Mouse (Mus musculus): Measurements from ENCODE around the gene Frs2. TPM values are rescaled to one million over a fixed set of nuclear protein-coding genes. Genes with fewer than 3 reads are reported as not detected.

The Frs2 gene
- polyA plus RNA-seq, 1 experiment from 2014 or later, result 23.6 TPM

- no peaks in the 10 kb centered on the region for H3K27me3 ChIP-seq
- no peak overlapping the region for H3K4me3 ChIP-seq (replicated peaks)
- no peaks in the 10 kb centered on the region for H3K9me3 ChIP-seq
- H3K4me1 ChIP-seq, result peaks cover 9% of the 10 kb centered on the region
- peaks cover 13% of the 10 kb centered on the region; the same call in 1 of the 2 replicates for H3K36me3 ChIP-seq (replicated peaks)
- WGBS, result 89% methylated on average over 4 of the region's 4 CpGs
- no peak overlapping the region for H3K9ac ChIP-seq
- H3K27ac ChIP-seq, result no peak overlapping the region
- ATAC-seq (ENCODE audit: low FRiP score), result no peak
- H3K4me2 ChIP-seq, result no peak overlapping the region
These were observed 58.7 kb downstream of the Frs2 start for GRCm38 (mm10) chr10:117089628-117090027.

GRCm38 (mm10) chr10:117081914-117082359 is 66.4 kb downstream of the Frs2 start:
- 77% methylated on average over 2 of the region's 2 CpGs for WGBS
- Histone ChIP-seq H3K27ac (no peak overlapping the region), H3K4me3 (replicated peaks) (no peak overlapping the region), H3K9me3 (no peaks in the 10 kb centered on the region), H3K9ac (no peak overlapping the region), H3K27me3 (no peaks in the 10 kb centered on the region), H3K36me3 (replicated peaks) (peaks cover 42% of the 10 kb centered on the region), H3K4me2 (no peak overlapping the region), H3K4me1 (no peaks in the 10 kb centered on the region)
- no peak for ATAC-seq (ENCODE audit: low FRiP score)

- Histone ChIP-seq H3K27me3 (no peaks in the 10 kb centered on the region), H3K9ac (no peak overlapping the region), H3K4me2 (no peak overlapping the region), H3K4me3 (replicated peaks) (no peak overlapping the region), H3K27ac (no peak overlapping the region), H3K36me3 (replicated peaks) (peaks cover 48% of the 10 kb centered on the region), H3K9me3 (no peaks in the 10 kb centered on the region), H3K4me1 (no peaks in the 10 kb centered on the region)
- ATAC-seq (ENCODE audit: low FRiP score), result no peak
- WGBS, result 84% methylated on average over 4 of the region's 4 CpGs
These were observed 67.0 kb downstream of the Frs2 start for GRCm38 (mm10) chr10:117081326-117081725.

GRCm38 (mm10) chr10:117078284-117078683 is 70.0 kb downstream of the Frs2 start:
- WGBS, result 84% methylated on average over 6 of the region's 6 CpGs

GRCm38 (mm10) chr10:117073176-117073575 is 75.2 kb downstream of the Frs2 start:
- no peak for ATAC-seq (ENCODE audit: low FRiP score)
- Histone ChIP-seq H3K4me1 (no peaks in the 10 kb centered on the region), H3K27ac (no peak overlapping the region), H3K27me3 (no peaks in the 10 kb centered on the region), H3K9ac (no peak overlapping the region), H3K4me2 (no peak overlapping the region), H3K4me3 (replicated peaks) (no peak overlapping the region), H3K9me3 (no peaks in the 10 kb centered on the region), H3K36me3 (replicated peaks) (peaks cover 46% of the 10 kb centered on the region)
- 92% methylated on average over 7 of the region's 7 CpGs for WGBS

More at GRCm38 (mm10) chr10:117078284-117078683, 70.0 kb downstream of the Frs2 start:
- Histone ChIP-seq H3K4me2 (no peak overlapping the region), H3K4me3 (replicated peaks) (no peak overlapping the region), H3K4me1 (no peaks in the 10 kb centered on the region), H3K9ac (no peak overlapping the region), H3K27ac (no peak overlapping the region), H3K27me3 (no peaks in the 10 kb centered on the region), H3K36me3 (replicated peaks) (peaks cover 60% of the 10 kb centered on the region), H3K9me3 (no peaks in the 10 kb centered on the region)
- no peak for ATAC-seq (ENCODE audit: low FRiP score)

- no peaks in the 10 kb centered on the region for H3K4me1 ChIP-seq
- H3K27me3 ChIP-seq, result no peaks in the 10 kb centered on the region
- H3K4me3 ChIP-seq (replicated peaks), result no peak overlapping the region
- H3K27ac ChIP-seq, result no peak overlapping the region
- no peak for ATAC-seq (ENCODE audit: low FRiP score)
- H3K9ac ChIP-seq, result no peak overlapping the region
- H3K36me3 ChIP-seq (replicated peaks), result peaks cover 46% of the 10 kb centered on the region
- H3K4me2 ChIP-seq, result no peak overlapping the region
- 94% methylated on average over 18 of the region's 18 CpGs for WGBS
- H3K9me3 ChIP-seq, result no peaks in the 10 kb centered on the region
These were observed 76.0 kb downstream of the Frs2 start for GRCm38 (mm10) chr10:117072191-117072888.

GRCm38 (mm10) chr10:117069109-117069508 is 79.2 kb downstream of the Frs2 start:
- H3K4me3 ChIP-seq (replicated peaks), result no peak overlapping the region
- no peak overlapping the region for H3K9ac ChIP-seq
- no peaks in the 10 kb centered on the region for H3K9me3 ChIP-seq
- ATAC-seq (ENCODE audit: low FRiP score), result no peak
- WGBS, result 97% methylated on average over 3 of the region's 3 CpGs
- peaks cover 23% of the 10 kb centered on the region for H3K36me3 ChIP-seq (replicated peaks)
- no peak overlapping the region for H3K4me2 ChIP-seq
- H3K27ac ChIP-seq, result no peak overlapping the region
- H3K4me1 ChIP-seq, result no peaks in the 10 kb centered on the region
- no peaks in the 10 kb centered on the region for H3K27me3 ChIP-seq

- no peaks in the 10 kb centered on the region for H3K9me3 ChIP-seq
- H3K27ac ChIP-seq, result peak overlapping the region; percentile 78; the same call in 1 of the 2 replicates
- peaks cover 32% of the 10 kb centered on the region for H3K36me3 ChIP-seq (replicated peaks)
- no peak overlapping the region for H3K9ac ChIP-seq
- ATAC-seq (ENCODE audit: low FRiP score), result peak; percentile 51
- 7% methylated on average over 7 of the region's 7 CpGs for WGBS
- peak overlapping the region; percentile 92 for H3K4me3 ChIP-seq (replicated peaks)
- H3K27me3 ChIP-seq, result no peaks in the 10 kb centered on the region
- H3K4me1 ChIP-seq, result peaks cover 6% of the 10 kb centered on the region
- peak overlapping the region; percentile 52 for H3K4me2 ChIP-seq
These were observed 84.3 kb downstream of the Frs2 start for GRCm38 (mm10) chr10:117064076-117064475.

- H3K27me3 ChIP-seq, result no peaks in the 10 kb centered on the region
- ATAC-seq (ENCODE audit: low FRiP score), result peak; percentile 95
- peak within 1 kb of the TSS; percentile 88 for H3K9ac ChIP-seq
- peaks cover 37% of the 10 kb centered on the region for H3K36me3 ChIP-seq (replicated peaks)
- peak within 1 kb of the TSS; percentile 92 for H3K4me3 ChIP-seq (replicated peaks)
- H3K27ac ChIP-seq, result peak within 1 kb of the TSS; percentile 79
- H3K9me3 ChIP-seq, result no peaks in the 10 kb centered on the region
- peak within 1 kb of the TSS; percentile 73 for H3K4me2 ChIP-seq
- peaks cover 11% of the 10 kb centered on the region for H3K4me1 ChIP-seq
- WGBS, result under 1% methylated on average over 68 of the region's 68 CpGs
These were observed 84.9 kb downstream of the Frs2 start, which contains the start of gene Cct2 for GRCm38 (mm10) chr10:117063254-117064021. Gene Cct2 (minus strand): TSS chr10:117063814.

GRCm38 (mm10) chr10:117062894-117063253 is 85.5 kb downstream of the Frs2 start:
- H3K4me2 ChIP-seq, result peak overlapping the region; percentile 73
- H3K27ac ChIP-seq, result peak overlapping the region; percentile 79; the same call in 1 of the 2 replicates
- peaks cover 11% of the 10 kb centered on the region for H3K4me1 ChIP-seq
- peak overlapping the region; percentile 92 for H3K4me3 ChIP-seq (replicated peaks)
- no peaks in the 10 kb centered on the region for H3K9me3 ChIP-seq
- H3K27me3 ChIP-seq, result no peaks in the 10 kb centered on the region
- WGBS, result 5% methylated on average over 15 of the region's 15 CpGs
- no peak for ATAC-seq (ENCODE audit: low FRiP score)
- peak overlapping the region; percentile 88 for H3K9ac ChIP-seq
- H3K36me3 ChIP-seq (replicated peaks), result peaks cover 42% of the 10 kb centered on the region

GRCm38 (mm10) chr10:117055668-117056067 is 92.7 kb downstream of the Frs2 start:
- WGBS, result 90% methylated on average over 4 of the region's 4 CpGs
- ATAC-seq (ENCODE audit: low FRiP score), result no peak

GRCm38 (mm10) chr10:117049961-117050597 is 98.3 kb downstream of the Frs2 start:
- Histone ChIP-seq H3K4me3 (replicated peaks) (no peak overlapping the region), H3K9me3 (no peaks in the 10 kb centered on the region), H3K4me1 (peaks cover 7% of the 10 kb centered on the region), H3K27ac (no peak overlapping the region), H3K27me3 (no peaks in the 10 kb centered on the region), H3K36me3 (replicated peaks) (peaks cover 70% of the 10 kb centered on the region), H3K9ac (no peak overlapping the region), H3K4me2 (no peak overlapping the region)
- WGBS, result 84% methylated on average over 4 of the region's 4 CpGs
- no peak for ATAC-seq (ENCODE audit: low FRiP score)

More at GRCm38 (mm10) chr10:117055668-117056067, 92.7 kb downstream of the Frs2 start:
- H3K9ac ChIP-seq, result no peak overlapping the region
- H3K36me3 ChIP-seq (replicated peaks), result peaks cover 99% of the 10 kb centered on the region
- H3K27me3 ChIP-seq, result no peaks in the 10 kb centered on the region
- H3K27ac ChIP-seq, result no peak overlapping the region
- H3K4me1 ChIP-seq, result peaks cover 5% of the 10 kb centered on the region
- no peaks in the 10 kb centered on the region for H3K9me3 ChIP-seq
- no peak overlapping the region for H3K4me2 ChIP-seq
- H3K4me3 ChIP-seq (replicated peaks), result no peak overlapping the region
